Mouse (Mus musculus) thymus, postnatal 25 days (tissue): Measurements from ENCODE around the gene Gm20822.
"Not testable (repeated sequence)": the region's sequence is repeated elsewhere in the genome, so short reads cannot be mapped to it uniquely, and the experiment has no call there.

ENCODE experiments used
- DNase-seq: peaks from one replicate; pipeline ENCODE4 v3.0.0; 2022

The Gm20822 gene

GRCm38 (mm10) chrY:15884671-15885070, at the start of gene Gm20822:
TSS of gene Gm20822 (minus strand) at chrY:15884771.
- DNase-seq: not testable (repeated sequence)
